Mouse (Mus musculus): ENCODE data around the gene Os9. TPM values are rescaled to one million over a fixed set of nuclear protein-coding genes. Genes with fewer than 3 reads are reported as not detected.

The Os9 gene
- total RNA-seq, 2 experiments from 2014 or later: 23.2 to 28.8 TPM

Other genes starting within 250 kb of the Os9 start
- 1 to 10 TPM; 4.2 to 5.1 TPM for gene Atp23, start 219.8 kb downstream of the Os9 start, total RNA-seq (2021)
- gene Ctdsp2, start 142.4 kb downstream of the Os9 start, total RNA-seq (2021): 10 to 100 TPM; 83.8 to 94.3 TPM
- under 1 TPM; 0.37 to 0.64 TPM for gene Avil, start 120.4 kb downstream of the Os9 start, total RNA-seq (2021)
- 10 to 100 TPM; 57.3 to 71.6 TPM for gene Tsfm, start 90.3 kb downstream of the Os9 start, total RNA-seq (2021)
- 1 to 10 TPM; 7.0 to 8.2 TPM for gene Mettl1, start 79.7 kb downstream of the Os9 start, total RNA-seq (2021)
- under 1 TPM in 1 of 2 experiments, not detected in 1; 0.15 TPM for gene Eef1akmt3, start 79.6 kb downstream of the Os9 start, total RNA-seq (2021)
- gene Cyp27b1, start 72.9 kb downstream of the Os9 start, total RNA-seq (2021): under 1 TPM; 0.20 to 0.23 TPM
- 1 to 10 TPM; 2.9 to 3.5 TPM for gene March9, start 60.9 kb downstream of the Os9 start, total RNA-seq (2021)
- gene Cdk4, start 57.6 kb downstream of the Os9 start, total RNA-seq (2021): 10 to 100 TPM; 81.5 to 84.1 TPM
- 10 to 100 TPM; 44.7 to 47.4 TPM for gene Tspan31, start 50.9 kb downstream of the Os9 start, total RNA-seq (2021)
- 1 to 10 TPM; 4.2 to 6.1 TPM for gene Agap2, start 45.8 kb downstream of the Os9 start, total RNA-seq (2021)
- gene B4galnt1, start 44.1 kb upstream of the Os9 start, total RNA-seq (2021): 1 to 10 TPM; 1.8 to 7.9 TPM
- gene Slc26a10, start 59.5 kb upstream of the Os9 start, total RNA-seq (2021): 1 to 10 TPM; 8.0 to 9.2 TPM
- gene Arhgef25, start 69.0 kb upstream of the Os9 start, total RNA-seq (2021): 10 to 100 TPM in 1 of 2 experiments, 1 to 10 TPM in 1; 8.9 to 10.1 TPM
- 10 to 100 TPM; 18.1 to 21.2 TPM for gene Dtx3, start 74.6 kb upstream of the Os9 start, total RNA-seq (2021)
- 10 to 100 TPM; 30.3 to 30.8 TPM for gene Pip4k2c, start 90.5 kb upstream of the Os9 start, total RNA-seq (2021)
- gene Kif5a, start 142.2 kb upstream of the Os9 start, total RNA-seq (2021): under 1 TPM; 0.41 to 0.89 TPM
- gene Dctn2, start 145.2 kb upstream of the Os9 start, total RNA-seq (2021): 100 to 1,000 TPM; 139 to 146 TPM
- 10 to 100 TPM; 16.7 to 20.2 TPM for gene Mbd6, start 167.9 kb upstream of the Os9 start, total RNA-seq (2021)
- 10 to 100 TPM; 43.7 to 44.8 TPM for gene Mars, start 190.7 kb upstream of the Os9 start, total RNA-seq (2021)
- gene Arhgap9, start 200.8 kb upstream of the Os9 start, total RNA-seq (2021): 1 to 10 TPM; 4.0 to 5.4 TPM
- under 1 TPM; 0.82 to 0.87 TPM for gene Gli1, start 220.8 kb upstream of the Os9 start, total RNA-seq (2021)
- not detected for gene Inhbe, start 233.3 kb upstream of the Os9 start, total RNA-seq (2021)
- not detected for gene Inhbc, start 249.3 kb upstream of the Os9 start, total RNA-seq (2021)

Data from heart, adult 18-20 months (tissue).